Mouse (Mus musculus) B cell, adult 2 months (primary cell): ENCODE data around the gene Rflnb.
"Not testable (repeated sequence)": the region's sequence is repeated elsewhere in the genome, so short reads cannot be mapped to it uniquely, and the experiment has no call there.

Experiments
- DNase-seq, 2 experiments: peaks; one replicate each; pipeline ENCODE4 v3.0.0; 2022

Gene Rflnb

DNA sequence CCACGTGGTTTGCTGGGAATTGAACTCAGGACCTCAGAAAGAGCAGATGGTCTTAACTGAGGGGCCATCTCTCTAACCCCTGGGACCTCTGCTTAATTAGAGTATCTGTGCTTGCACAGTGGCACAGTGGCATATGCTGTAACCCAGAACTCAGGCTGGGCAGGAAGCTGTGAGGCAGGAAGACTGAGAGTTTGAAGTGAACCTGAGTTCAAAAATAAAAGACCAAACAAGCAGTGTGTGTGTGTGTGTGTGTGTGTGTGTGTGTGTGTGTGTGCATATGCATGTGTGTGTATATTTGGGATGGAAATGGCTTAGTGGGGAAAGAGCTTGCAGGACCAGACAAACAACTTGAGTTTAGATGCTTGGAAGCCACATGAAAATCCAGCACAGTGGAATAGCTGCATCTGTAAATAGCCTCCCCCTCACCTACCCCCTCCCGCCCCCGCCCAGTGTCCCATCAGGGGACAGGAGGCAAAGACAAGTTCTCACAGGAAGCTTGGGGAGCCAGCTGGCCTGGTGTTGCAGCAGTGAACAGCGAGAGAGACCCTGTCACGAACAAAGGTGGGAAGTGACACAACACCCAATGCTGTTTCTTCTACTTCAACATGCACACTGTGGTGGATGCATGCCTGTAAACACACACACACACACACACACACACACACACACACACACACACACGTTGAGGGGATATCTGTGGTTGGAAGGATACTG lies 10.2 kb upstream of the Rflnb start:
- DNase-seq, result no peak

GRCm38 (mm10) chr11:76035182-76035581 lies 7.6 kb upstream of the Rflnb start:
- no peak for DNase-seq

DNA sequence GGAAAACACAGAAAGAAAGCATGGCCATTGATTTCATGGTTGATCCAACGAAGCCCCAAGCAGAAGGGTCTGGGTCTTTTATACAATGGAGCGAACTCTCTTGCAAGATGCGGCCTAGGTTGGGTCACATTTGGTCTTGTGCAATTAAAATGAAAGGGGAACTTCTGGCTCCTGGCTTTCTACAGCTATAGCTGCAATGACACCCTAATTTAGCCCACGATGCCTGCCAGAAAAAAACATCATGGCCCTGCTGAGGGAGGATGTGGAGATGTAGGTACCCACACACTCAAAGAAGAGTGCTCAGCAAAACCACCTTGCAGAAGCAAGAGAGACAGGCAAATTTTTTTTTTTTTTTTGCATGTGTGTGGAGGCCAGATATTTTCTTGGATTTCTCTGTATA lies 6.3 kb upstream of the Rflnb start:
- DNase-seq, result no peak

DNA sequence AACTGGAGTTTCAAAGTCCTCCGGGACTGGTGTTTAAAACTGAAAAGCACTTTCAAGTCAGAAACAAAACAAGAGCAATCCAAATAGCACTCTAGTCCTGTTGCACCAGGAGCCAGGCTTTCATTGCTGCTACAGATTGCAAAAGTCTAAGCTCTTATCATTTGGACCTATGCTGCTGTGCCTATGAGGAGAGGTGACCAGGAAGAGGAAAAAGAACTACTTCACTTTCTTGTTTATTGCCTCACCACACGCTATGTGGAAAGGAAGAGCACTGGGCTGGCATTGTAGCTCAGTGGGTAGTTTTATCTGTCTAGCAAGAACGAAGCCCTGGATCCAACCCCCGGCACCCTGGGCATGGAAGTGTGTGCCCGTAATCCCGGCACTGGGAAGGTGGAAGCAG lies 5.8 kb upstream of the Rflnb start:
- DNase-seq, result no peak

GRCm38 (mm10) chr11:76028072-76028465 lies 487 bp upstream of the Rflnb start:
- DNase-seq, result peak; percentile 16 to 24

- peak; percentile 9 to 23 for DNase-seq
Measured at GRCm38 (mm10) chr11:76026527-76027138, 949 bp downstream of the Rflnb start.

GRCm38 (mm10) chr11:76025080-76025583 lies 2.5 kb downstream of the Rflnb start:
- DNase-seq, result no peak

GRCm38 (mm10) chr11:76020916-76021315 lies 6.7 kb downstream of the Rflnb start:
- DNase-seq, result no peak

DNA sequence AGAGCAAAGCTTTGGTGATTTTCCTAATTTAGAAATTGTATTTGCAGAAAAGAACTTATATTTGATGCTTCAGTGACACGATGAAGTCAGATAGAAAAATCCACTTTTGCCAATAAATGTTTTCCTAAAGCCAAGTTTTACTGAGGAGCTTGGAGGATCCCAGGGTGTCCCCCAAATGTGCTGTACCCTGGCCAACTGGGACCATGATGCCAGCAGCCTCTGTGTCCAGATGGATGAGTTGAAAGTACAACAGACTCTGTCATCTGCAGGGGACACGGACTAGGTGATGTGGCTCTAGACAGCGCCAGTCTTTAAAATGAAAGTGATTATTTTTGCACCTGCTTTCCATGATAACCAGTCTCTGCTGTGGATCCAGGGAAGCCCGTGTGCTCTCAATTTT lies 7.7 kb downstream of the Rflnb start:
- DNase-seq, result no peak

GRCm38 (mm10) chr11:76015814-76016213 lies 11.8 kb downstream of the Rflnb start:
- no peak for DNase-seq

DNA sequence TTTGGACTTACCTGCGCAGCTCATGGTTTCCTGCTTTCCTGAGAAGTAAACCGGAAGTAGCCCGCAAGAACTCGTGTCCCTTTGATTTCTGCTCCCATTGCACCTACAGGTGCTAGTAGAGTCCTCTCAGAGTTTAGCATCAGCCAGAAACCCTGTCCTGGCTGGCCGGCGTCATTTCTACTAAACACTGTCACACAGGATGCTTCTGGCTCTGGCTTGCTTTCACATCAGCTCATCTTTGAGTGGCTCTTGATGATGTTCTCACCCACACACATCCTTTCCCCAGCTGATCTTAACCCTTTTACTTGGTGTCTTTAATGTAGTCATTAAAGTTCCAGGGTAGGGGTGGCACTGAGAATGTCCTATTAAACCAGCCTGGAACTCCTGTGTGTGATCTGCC lies 12.3 kb downstream of the Rflnb start:
- DNase-seq, result no peak

- DNase-seq, result no peak
Measured at GRCm38 (mm10) chr11:76010838-76011624, 16.6 kb downstream of the Rflnb start.

DNA sequence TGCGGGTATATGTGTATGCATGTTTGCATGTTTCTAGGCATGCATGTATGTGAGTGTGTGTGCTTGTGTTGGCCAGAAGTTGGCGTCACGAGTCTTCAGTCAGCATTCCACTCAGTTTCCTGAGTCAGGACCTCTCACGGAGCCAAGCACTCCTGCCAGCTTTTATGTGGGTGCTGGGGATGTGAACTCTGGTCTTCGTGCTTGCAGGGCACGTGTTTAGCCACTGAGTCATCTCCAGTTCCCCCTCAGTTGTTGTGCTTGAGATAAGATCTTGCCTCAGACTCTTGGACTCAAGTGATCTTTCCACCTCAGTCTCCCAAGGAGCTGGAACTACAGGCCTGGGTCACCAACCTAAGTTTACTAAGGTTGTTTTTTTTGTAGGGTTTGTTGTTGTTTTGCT lies 18.5 kb downstream of the Rflnb start:
- DNase-seq, result no peak

GRCm38 (mm10) chr11:76008162-76008561 lies 19.4 kb downstream of the Rflnb start:
- no peak for DNase-seq

GRCm38 (mm10) chr11:76004276-76004675 lies 23.3 kb downstream of the Rflnb start:
- not testable (repeated sequence) for DNase-seq

- no peak for DNase-seq
Measured at GRCm38 (mm10) chr11:76001237-76001878, 26.2 kb downstream of the Rflnb start.

GRCm38 (mm10) chr11:76000701-76001100 lies 26.9 kb downstream of the Rflnb start:
- DNase-seq, result no peak

- peak; percentile 93 to 94 for DNase-seq
Measured at GRCm38 (mm10) chr11:75999440-76000155, 28.0 kb downstream of the Rflnb start, which contains the start of gene 1700016K19Rik. TSS of gene 1700016K19Rik (plus strand) at chr11:75999912.

DNA sequence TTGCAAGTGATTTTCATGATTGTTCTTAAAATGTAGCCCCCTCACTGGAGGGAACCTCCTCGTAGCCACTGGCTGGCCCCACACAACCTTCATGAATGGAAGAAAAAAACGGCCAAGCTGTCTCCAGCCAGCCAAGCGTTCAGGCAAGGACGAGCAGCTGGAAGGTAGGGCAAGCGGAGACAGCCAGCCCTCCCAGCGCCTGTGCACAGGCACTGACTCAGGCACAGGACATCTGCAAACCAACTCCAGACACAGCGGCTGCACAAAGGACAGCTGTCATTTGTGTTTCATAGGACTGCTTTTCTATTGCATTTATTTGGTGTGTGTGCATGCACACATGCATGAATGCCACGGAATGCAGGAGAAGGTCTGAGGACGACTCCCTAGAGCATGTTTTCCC lies 33.2 kb downstream of the Rflnb start:
- DNase-seq, result no peak

DNA sequence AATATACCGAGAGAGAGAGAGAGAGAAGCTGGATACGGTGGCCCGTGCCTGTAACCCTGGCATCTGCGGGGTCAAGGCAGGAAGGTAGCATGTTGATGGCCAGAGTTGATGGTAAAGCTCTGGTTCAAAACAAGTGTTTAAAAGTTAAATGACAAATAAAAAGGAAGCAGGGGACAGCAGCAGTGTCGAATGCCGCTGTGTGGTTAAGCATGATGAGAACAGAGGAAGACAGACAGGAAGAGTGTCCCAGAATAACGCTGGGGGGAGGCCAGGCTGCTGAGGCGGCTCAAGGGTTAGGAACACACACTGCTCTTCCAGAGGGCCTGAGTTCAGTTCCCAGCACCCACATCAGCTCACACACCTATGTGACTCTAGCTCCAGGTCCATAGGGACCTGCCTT lies 35.1 kb downstream of the Rflnb start:
- peak; percentile 38 to 43 for DNase-seq

DNA sequence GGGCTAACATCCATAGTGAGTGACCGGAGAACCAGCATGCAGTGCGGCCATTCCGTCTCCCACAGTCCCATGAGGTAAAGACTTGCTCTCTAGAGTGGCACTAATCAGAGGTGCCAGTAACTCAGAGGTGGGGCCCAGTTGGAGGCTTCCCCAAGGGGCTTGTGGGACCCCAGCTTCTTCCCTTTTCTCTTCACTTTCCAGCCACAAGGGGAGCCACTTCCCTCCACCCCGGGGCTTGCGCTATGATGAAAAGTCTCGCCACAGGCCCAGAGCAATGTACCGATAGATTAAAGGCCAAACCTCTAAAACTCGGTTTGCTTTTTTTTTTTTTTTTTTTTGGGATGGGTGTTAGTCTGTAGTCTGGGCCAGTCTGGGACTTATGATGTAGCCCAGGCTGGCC lies 35.7 kb downstream of the Rflnb start:
- DNase-seq, result peak; percentile 50 to 55
